Mouse (Mus musculus) kidney, postnatal 25 days (tissue): Measurements from ENCODE around the gene B4galt1.

Experiments used
- DNase-seq, 2 experiments: peaks; one replicate each; pipeline ENCODE4 v3.0.0; 2021; ENCODE audit warnings: mixed read lengths in 2 of 2

Gene B4galt1

GRCm38 (mm10) chr4:40853565-40854386, at the start of gene B4galt1:
TSS of gene B4galt1 (minus strand) at chr4:40854005.
- peak; percentile 100 for DNase-seq

- peak in 1 of 2 experiments; percentile 6 for DNase-seq
These were observed 46.8 kb upstream of the B4galt1 start for GRCm38 (mm10) chr4:40900612-40901011.

- DNase-seq = peak in 1 of 2 experiments; percentile 7
These were observed 46.3 kb upstream of the B4galt1 start for GRCm38 (mm10) chr4:40900071-40900470.

GRCm38 (mm10) chr4:40899264-40899663, 45.5 kb upstream of the B4galt1 start:
- DNase-seq = peak in 1 of 2 experiments; percentile 5

GRCm38 (mm10) chr4:40898476-40899044, 44.8 kb upstream of the B4galt1 start:
- peak in 1 of 2 experiments; percentile 11 for DNase-seq

GRCm38 (mm10) chr4:40895646-40896045, 41.8 kb upstream of the B4galt1 start:
- peak in 1 of 2 experiments; percentile 13 for DNase-seq

GRCm38 (mm10) chr4:40895118-40895517, 41.3 kb upstream of the B4galt1 start:
- DNase-seq = no peak

- peak in 1 of 2 experiments; percentile 9 for DNase-seq
These were observed 37.4 kb upstream of the B4galt1 start for GRCm38 (mm10) chr4:40891206-40891605.

- DNase-seq = peak in 1 of 2 experiments; percentile 15
These were observed 36.2 kb upstream of the B4galt1 start for GRCm38 (mm10) chr4:40889983-40890382.

GRCm38 (mm10) chr4:40889252-40889651, 35.4 kb upstream of the B4galt1 start:
- DNase-seq = peak in 1 of 2 experiments; percentile 4

GRCm38 (mm10) chr4:40888839-40889238, 35.0 kb upstream of the B4galt1 start:
- DNase-seq = peak in 1 of 2 experiments; percentile 16

- no peak for DNase-seq
These were observed 32.1 kb upstream of the B4galt1 start for GRCm38 (mm10) chr4:40885883-40886282.

- no peak for DNase-seq
These were observed 31.3 kb upstream of the B4galt1 start for GRCm38 (mm10) chr4:40885166-40885525.

GRCm38 (mm10) chr4:40884282-40885165, 30.7 kb upstream of the B4galt1 start:
- DNase-seq = no peak

GRCm38 (mm10) chr4:40883200-40883599, 29.4 kb upstream of the B4galt1 start:
- DNase-seq = no peak

- DNase-seq = no peak
These were observed 23.7 kb upstream of the B4galt1 start for GRCm38 (mm10) chr4:40877528-40877927.

GRCm38 (mm10) chr4:40876814-40877371, 23.1 kb upstream of the B4galt1 start:
- peak; percentile 54 to 55 for DNase-seq

GRCm38 (mm10) chr4:40875842-40876241, 22.0 kb upstream of the B4galt1 start:
- DNase-seq = no peak

- DNase-seq = no peak
These were observed 21.2 kb upstream of the B4galt1 start for GRCm38 (mm10) chr4:40874794-40875552.

GRCm38 (mm10) chr4:40874151-40874600, 20.4 kb upstream of the B4galt1 start:
- peak; percentile 42 to 65 for DNase-seq

GRCm38 (mm10) chr4:40873320-40873719, 19.5 kb upstream of the B4galt1 start:
- DNase-seq = no peak

- DNase-seq = no peak
These were observed 18.3 kb upstream of the B4galt1 start for GRCm38 (mm10) chr4:40872129-40872528.
